Mouse (Mus musculus) embryonic facial prominence, embryonic 11.5 days (tissue): ENCODE measurements around the gene Fam53b. TPM values are rescaled to one million over a fixed set of nuclear protein-coding genes. Genes with fewer than 3 reads are reported as not detected.

Experiments used
- ATAC-seq: fragments of 200-750 bp; cut with Nextera tagmentation; replicated peaks from 2 replicates; pipeline ENCODE4 v1.8.0; 2017; ENCODE audit warnings: low read depth; ENCODE audit not compliant: insufficient number of reproducible peaks, low FRiP score, low TSS enrichment
- DNase-seq: peaks from one replicate; pipeline ENCODE4 v3.0.0-alpha.2; 2015; ENCODE audit warnings: low spot score
- H3K27ac ChIP-seq: fragments of 300-500 bp; sonication (generic); replicated peaks from 2 replicates; pipeline ENCODE4 v1.5.1; 2014; ENCODE audit warnings: mild to moderate bottlenecking, low read depth, low read length, control low read depth
- H3K27me3 ChIP-seq: fragments of 300-500 bp; sonication (generic); 2 replicates; pipeline ENCODE4 v1.6.1; 2014; ENCODE audit warnings: mild to moderate bottlenecking, low read length, moderate library complexity, mixed read lengths; ENCODE audit not compliant: control insufficient read depth, insufficient read depth
- H3K36me3 ChIP-seq: fragments of 300-500 bp; sonication (generic); replicated peaks from 2 replicates; pipeline ENCODE4 v1.6.1; 2014; ENCODE audit warnings: low read depth, mild to moderate bottlenecking, low read length, moderate library complexity, mixed read lengths; ENCODE audit not compliant: control insufficient read depth, insufficient read depth
- H3K4me1 ChIP-seq: fragments of 300-500 bp; sonication (generic); 2 replicates; pipeline ENCODE4 v1.6.1; 2014; ENCODE audit warnings: low read length, mixed read lengths; ENCODE audit not compliant: control insufficient read depth, insufficient read depth
- H3K4me2 ChIP-seq: fragments of 300-500 bp; sonication (generic); 2 replicates; pipeline ENCODE4 v1.6.1; 2014; ENCODE audit warnings: low read depth, mild to moderate bottlenecking, control low read depth, low read length, moderate library complexity
- H3K4me3 ChIP-seq: fragments of 300-500 bp; sonication (generic); 2 replicates; pipeline ENCODE4 v1.5.1; 2014; ENCODE audit warnings: low read depth, low read length, control low read depth
- H3K9ac ChIP-seq: fragments of 300-500 bp; sonication (generic); replicated peaks from 2 replicates; pipeline ENCODE4 v1.6.1; 2014; ENCODE audit warnings: mild to moderate bottlenecking, control low read depth, low read length
- H3K9me3 ChIP-seq: fragments of 300-500 bp; sonication (generic); replicated peaks from 2 replicates; pipeline ENCODE4 v1.6.1; 2016; ENCODE audit warnings: mild to moderate bottlenecking, low read length, inconsistent platforms, mixed read lengths; ENCODE audit not compliant: control insufficient read depth
- whole genome bisulfite sequencing: fragments of 180-500 bp; shearing (Covaris S2); extraction: QIAGEN DNeasy Blood & Tissue Kit; methylation state at CpG from one replicate; pipeline ENCODE4 v1.1.7; 2014; 5-methylcytosine and 5-hydroxymethylcytosine counted together
- polyA plus RNA-seq: library from polyadenylated mRNA; unstranded; fragments of >200 nt; fragmentation: Nextera tagmentation; extraction: Ambion mirVana; gene quantifications from 2 replicates; pipeline ENCODE4 v1.2.1, GENCODE M21; 2014

Gene Fam53b
- polyA plus RNA-seq, 1 experiment from 2014 or later = 11.8 TPM

DNA sequence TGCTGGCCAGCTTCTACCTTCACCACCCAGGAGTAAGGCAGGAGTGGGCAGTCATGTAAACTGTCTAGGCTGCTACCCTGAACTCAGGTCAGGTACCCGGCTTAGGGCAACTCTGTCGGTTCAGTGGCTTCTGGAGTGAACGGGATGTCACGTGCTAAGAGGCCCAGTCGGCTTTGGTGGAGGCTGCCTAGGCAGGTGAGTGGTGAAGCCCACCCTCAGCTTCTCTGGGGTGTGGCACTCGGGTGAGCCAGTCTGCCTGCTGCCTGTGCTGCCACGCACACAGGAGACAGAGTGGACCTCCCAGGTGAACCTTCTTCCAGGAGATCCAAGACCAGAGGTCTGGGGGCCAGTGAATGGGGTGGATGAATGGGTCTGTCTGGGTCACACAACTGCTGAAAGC lies 100.7 kb downstream of the Fam53b start:
- Histone ChIP-seq H3K27ac (no peak overlapping the region), H3K36me3 (no peaks in the 10 kb centered on the region), H3K4me3 (no peak overlapping the region), H3K27me3 (no peaks in the 10 kb centered on the region), H3K4me2 (no peak overlapping the region), H3K9me3 (no peaks in the 10 kb centered on the region), H3K4me1 (peaks cover 6% of the 10 kb centered on the region), H3K9ac (no peak overlapping the region)
- DNase-seq (no peak), ATAC-seq (no peak)
- 78% methylated on average over 7 of the region's 7 CpGs for WGBS

DNA sequence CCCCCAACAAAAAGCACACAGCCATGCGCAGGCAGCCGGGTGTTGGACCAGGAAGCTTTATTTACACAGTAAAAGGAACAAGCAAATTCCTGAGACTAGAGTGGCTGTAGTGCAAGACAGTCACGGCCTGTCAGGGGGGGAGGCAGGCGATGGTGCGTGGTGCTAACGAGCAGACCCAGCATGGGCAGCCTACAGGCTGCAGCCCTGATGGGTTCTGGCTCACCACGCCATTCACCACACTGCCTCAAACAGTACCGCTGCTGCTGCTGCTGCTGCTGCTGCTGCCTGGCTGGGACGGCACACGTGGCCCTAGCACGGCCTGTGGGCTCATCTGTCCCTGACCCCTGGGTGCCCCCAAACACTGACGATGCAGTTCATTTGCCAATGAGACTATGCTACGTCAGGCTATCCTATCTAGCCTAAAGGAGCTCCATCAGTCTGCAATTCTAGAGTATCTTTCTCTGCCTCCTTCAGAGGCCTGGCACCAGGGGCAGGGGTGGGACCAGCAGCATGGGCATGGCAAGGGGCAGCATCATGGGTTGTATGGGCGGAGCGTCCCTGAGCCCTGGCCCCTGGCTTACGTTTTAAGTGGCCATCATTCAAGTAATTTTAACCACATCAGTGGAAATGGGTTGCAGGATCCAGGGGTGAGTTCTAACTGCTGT lies 101.5 kb downstream of the Fam53b start:
- DNase-seq (no peak), ATAC-seq (no peak)
- 39% methylated on average over 16 of the region's 16 CpGs for WGBS
- peaks cover 6% of the 10 kb centered on the region for H3K4me1 ChIP-seq
- no peak overlapping the region for H3K27ac ChIP-seq
- no peak overlapping the region for H3K9ac ChIP-seq
- no peaks in the 10 kb centered on the region for H3K27me3 ChIP-seq
- H3K36me3 ChIP-seq = no peaks in the 10 kb centered on the region
- H3K4me3 ChIP-seq = no peak overlapping the region
- H3K9me3 ChIP-seq = no peaks in the 10 kb centered on the region
- H3K4me2 ChIP-seq = no peak overlapping the region

DNA sequence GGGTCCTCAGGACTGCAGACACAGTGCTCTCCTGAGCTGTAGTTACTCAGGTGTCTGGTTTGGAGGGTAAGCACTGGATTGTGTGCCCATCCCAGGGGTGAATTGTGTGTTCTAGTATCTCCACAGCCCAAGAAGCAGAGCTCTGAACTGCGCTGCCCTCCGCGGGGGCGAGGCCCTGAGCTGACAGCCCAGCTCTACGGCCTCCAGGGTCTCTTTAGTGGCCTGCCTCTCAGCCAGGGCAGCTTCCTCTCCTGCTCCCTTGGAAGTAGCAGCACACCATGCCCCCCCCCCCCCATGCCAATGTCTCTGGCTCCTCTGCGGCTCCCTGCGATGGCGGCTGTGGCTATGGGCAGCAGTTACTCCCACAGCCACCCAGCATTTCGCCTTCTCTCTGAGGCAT lies 102.1 kb downstream of the Fam53b start:
- H3K36me3 ChIP-seq = no peaks in the 10 kb centered on the region
- no peaks in the 10 kb centered on the region for H3K9me3 ChIP-seq
- no peak for DNase-seq
- H3K4me2 ChIP-seq = no peak overlapping the region
- no peak for ATAC-seq
- H3K9ac ChIP-seq = no peak overlapping the region
- 81% methylated on average over 9 of the region's 9 CpGs for WGBS
- peaks cover 6% of the 10 kb centered on the region for H3K4me1 ChIP-seq
- H3K27me3 ChIP-seq = no peaks in the 10 kb centered on the region
- no peak overlapping the region for H3K4me3 ChIP-seq
- no peak overlapping the region for H3K27ac ChIP-seq

DNA sequence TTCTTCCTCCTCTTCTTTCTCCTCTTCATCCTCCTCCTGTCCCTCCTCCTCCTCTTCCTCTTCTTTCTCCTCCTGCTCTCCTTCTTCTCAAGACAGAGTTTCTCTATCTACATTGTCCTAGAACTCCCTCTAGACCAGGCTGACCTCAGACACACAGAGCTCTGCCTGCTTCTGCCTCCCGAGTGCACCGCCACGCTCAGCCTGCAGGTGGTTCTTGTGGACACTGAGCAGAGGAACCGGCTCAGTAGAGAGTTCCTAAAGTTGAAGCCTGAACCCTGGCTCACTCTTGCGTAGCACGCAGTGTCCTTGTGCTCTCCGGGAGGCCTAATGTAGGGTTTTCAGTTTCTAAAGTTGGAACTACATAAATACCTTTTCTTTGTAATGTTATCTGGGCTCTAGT lies 108.6 kb downstream of the Fam53b start:
- no peak overlapping the region for H3K27ac ChIP-seq
- DNase-seq (no peak), ATAC-seq (no peak)
- WGBS = 86% methylated on average over 7 of the region's 7 CpGs
- H3K4me1 ChIP-seq = no peaks in the 10 kb centered on the region
- H3K4me3 ChIP-seq = no peak overlapping the region
- no peak overlapping the region for H3K4me2 ChIP-seq
- H3K27me3 ChIP-seq = no peaks in the 10 kb centered on the region
- H3K9me3 ChIP-seq = no peaks in the 10 kb centered on the region
- no peaks in the 10 kb centered on the region; the same call in 1 of the 2 replicates for H3K36me3 ChIP-seq
- no peak overlapping the region for H3K9ac ChIP-seq

DNA sequence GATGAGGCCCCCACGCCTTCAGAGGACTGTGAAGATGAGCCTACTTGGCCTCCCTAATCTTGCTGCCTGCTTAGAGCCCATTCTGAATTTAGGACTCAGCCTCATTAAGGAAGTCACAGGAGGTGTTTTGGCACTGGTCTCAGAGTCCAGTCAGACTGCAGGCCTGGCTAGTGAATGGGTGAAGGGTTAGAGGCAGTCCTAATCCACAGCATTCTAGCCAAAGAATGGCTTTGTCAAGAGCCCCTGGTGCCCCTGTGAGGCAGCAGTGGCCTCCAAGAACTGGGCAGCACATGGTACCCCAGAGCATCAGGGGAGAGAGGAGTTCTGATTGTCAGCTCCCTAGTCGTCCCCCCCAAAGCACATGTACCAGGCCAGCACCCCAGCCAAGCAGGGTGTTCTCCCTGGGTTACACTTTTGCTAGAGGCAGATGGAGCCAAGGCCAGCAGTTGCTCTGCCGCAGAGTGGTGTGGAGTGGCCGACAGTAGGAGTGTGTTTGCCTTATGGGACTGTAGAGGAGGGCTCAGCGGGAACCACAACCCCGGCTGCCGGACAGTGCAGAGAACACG lies 109.3 kb downstream of the Fam53b start:
- no peak for ATAC-seq
- Histone ChIP-seq H3K9me3 (no peaks in the 10 kb centered on the region), H3K4me1 (no peaks in the 10 kb centered on the region), H3K9ac (no peak overlapping the region), H3K4me3 (no peak overlapping the region), H3K36me3 (no peaks in the 10 kb centered on the region; the same call in 1 of the 2 replicates), H3K27ac (no peak overlapping the region), H3K27me3 (no peaks in the 10 kb centered on the region), H3K4me2 (no peak overlapping the region)
- 85% methylated on average over 8 of the region's 8 CpGs for WGBS
- DNase-seq = no peak

DNA sequence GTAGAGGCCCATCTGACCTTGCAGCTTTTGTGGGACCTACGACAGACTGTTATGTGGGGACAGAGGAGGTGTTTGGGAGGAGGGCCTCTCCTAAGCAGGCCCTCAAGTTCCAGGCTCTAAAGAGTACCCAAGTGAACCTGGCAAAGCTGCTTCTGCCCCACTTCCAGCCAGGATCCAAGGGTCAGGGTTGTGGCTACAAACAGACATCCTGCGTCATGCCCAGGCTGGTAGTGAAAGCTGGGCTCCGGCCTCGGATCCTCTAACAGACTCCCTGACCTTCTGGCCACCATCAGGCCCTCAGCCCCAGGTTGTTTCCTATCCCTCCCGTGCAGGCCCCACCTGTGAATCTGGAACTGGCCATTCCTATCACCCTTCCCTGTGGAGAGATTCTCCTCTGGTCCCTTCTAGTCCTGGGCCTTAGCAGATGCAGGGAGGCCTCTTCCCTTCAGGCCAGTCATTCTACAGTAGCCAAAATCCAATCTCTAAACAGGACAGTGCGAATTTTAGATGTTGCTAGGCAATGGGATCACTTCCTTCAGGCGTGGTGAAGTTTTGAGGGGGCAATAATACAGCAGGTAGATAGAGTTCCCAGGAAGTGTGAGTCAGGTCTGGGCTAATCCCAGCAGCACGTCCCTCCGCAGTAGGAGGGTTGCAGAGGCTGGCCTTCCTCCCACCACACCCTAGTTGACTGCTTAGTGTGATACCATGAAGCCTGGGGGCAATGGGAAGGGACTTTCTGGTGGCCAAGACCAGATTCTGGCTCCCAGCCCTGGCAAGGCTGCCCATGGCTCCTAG lies 110.0 kb downstream of the Fam53b start:
- H3K4me2 ChIP-seq = no peak overlapping the region
- H3K27me3 ChIP-seq = no peaks in the 10 kb centered on the region
- no peaks in the 10 kb centered on the region; the same call in 1 of the 2 replicates for H3K36me3 ChIP-seq
- DNase-seq = no peak
- H3K9me3 ChIP-seq = no peaks in the 10 kb centered on the region
- no peak overlapping the region for H3K4me3 ChIP-seq
- H3K9ac ChIP-seq = no peak overlapping the region
- no peak for ATAC-seq
- H3K4me1 ChIP-seq = no peaks in the 10 kb centered on the region
- H3K27ac ChIP-seq = no peak overlapping the region
- WGBS = 86% methylated on average over 9 of the region's 9 CpGs

DNA sequence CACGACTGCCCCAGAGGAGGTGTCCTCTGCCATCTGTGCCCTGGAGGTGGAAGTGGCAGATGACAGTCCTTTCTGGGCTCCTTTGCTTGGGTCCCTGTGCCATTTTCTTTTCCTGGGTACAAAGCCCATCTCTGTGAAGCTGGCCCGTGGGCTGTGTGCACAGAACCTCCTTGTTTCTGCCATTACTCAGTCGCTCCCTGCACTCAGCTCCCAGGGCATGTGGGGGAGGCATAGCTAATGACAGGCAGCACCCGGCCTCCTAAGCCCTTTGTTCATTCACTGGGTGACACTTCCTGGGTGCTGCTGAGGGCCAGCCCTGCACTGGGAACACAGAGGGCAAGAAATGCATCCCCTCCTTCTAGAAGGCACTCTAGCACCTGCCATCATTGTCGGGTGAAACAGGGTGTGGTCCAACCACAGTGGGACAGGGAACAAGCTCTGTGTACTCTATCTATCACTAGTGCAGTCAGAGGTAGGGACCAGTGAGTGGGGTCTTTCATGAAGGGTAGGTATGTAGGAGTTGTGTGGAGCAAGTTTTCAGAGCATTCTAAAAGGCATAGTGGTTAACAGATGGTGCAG lies 111.1 kb downstream of the Fam53b start:
- WGBS = 80% methylated on average over 5 of the region's 5 CpGs
- no peak overlapping the region for H3K9ac ChIP-seq
- no peak for ATAC-seq
- H3K4me1 ChIP-seq = no peaks in the 10 kb centered on the region
- H3K27ac ChIP-seq = no peak overlapping the region
- H3K27me3 ChIP-seq = no peaks in the 10 kb centered on the region
- H3K4me3 ChIP-seq = no peak overlapping the region
- H3K36me3 ChIP-seq = no peaks in the 10 kb centered on the region; the same call in 1 of the 2 replicates
- H3K4me2 ChIP-seq = no peak overlapping the region
- H3K9me3 ChIP-seq = no peaks in the 10 kb centered on the region
- DNase-seq = no peak

DNA sequence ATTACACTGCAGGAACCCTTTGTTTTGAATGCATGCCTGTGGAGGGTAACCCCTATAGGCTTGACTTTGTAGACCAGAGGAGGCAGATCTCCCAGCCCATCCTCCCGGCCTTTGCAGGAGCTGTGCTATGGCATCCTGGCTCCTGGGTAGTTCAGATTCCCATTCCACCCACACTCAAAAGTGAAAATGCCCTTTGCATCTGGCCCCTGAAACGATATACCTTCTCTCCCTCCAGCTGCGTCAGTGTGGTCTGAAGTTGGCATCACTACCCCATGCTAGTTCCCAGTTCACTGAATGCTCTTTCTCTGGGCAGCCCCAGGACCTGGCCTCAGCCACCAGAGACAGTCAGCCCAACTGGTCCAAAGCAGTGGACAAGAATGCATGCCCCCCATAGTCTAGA lies 111.7 kb downstream of the Fam53b start:
- WGBS = 85% methylated on average over 3 of the region's 3 CpGs
- DNase-seq = no peak
- Histone ChIP-seq H3K4me1 (no peaks in the 10 kb centered on the region), H3K27ac (no peak overlapping the region), H3K9me3 (no peaks in the 10 kb centered on the region), H3K27me3 (no peaks in the 10 kb centered on the region), H3K4me3 (no peak overlapping the region), H3K9ac (no peak overlapping the region), H3K36me3 (no peaks in the 10 kb centered on the region; the same call in 1 of the 2 replicates), H3K4me2 (no peak overlapping the region)
- ATAC-seq = no peak
